Comparison of ENCODE assay signal across 29 mouse cellular contexts in genomic region chr13:96687261-96687660, GRCm38 (mm10). TPM values are rescaled to one million over a fixed set of nuclear protein-coding genes. Genes with fewer than 3 reads are reported as not detected.
A peak's percentile ranks its signal among the peaks of the same experiment; 100 is the strongest.
DNase-seq lines count a peak whose midpoint lies in the region; ATAC-seq lines count a peak whose summit lies in the region.
"Had no signal": no experiment of that assay in that cellular context is flagged by ENCODE, and none has a peak within 500 bp of the region (broad histone marks: within the 10 kb centered on the region; RNA-seq: fewer than 3 reads in every experiment).

No protein-coding gene starts in this region.

- no peak overlapping the region for H3K4me3 ChIP-seq in midbrain, embryonic 13.5 days (replicated peaks)
- H3K4me3 ChIP-seq: forebrain, embryonic 13.5 days; heart, embryonic 10.5 days; heart, embryonic 15.5 days; kidney, embryonic 15.5 days; limb, embryonic 12.5 days; liver, embryonic 15.5 days; midbrain, embryonic 10.5 days; neural tube, embryonic 13.5 days; stomach, embryonic 15.5 days had no signal

- DNase-seq in kidney, adult 11 months = peak; percentile 30
- no peak for DNase-seq in kidney, adult 8-10 months
- peak; percentile 22 to 30 for DNase-seq in left cerebral cortex, postnatal 14 days (ENCODE audit: low spot score in 2 of 2)
- DNase-seq in left cerebral cortex, postnatal 4 days = no peak
- peak; percentile 70 for DNase-seq in 3T3-L1 (ENCODE audit: low read depth, low spot score)
- peak; percentile 83 for DNase-seq in telencephalon, adult 2 months (ENCODE audit: low read depth, low spot score)
- DNase-seq: adrenal gland, adult 2 months; adrenal gland, postnatal 36 days; cerebellum, adult 2 months; cerebellum, postnatal 14 days; gastrocnemius, postnatal 25 days; layer of hippocampus, postnatal 36 days; lung, embryonic 14.5 days; right cerebral cortex, postnatal 25 days; thymus, adult 18-20 months; thymus, postnatal 25 days had no signal

- no peak overlapping the region for H3K27ac ChIP-seq in midbrain, embryonic 13.5 days
- H3K27ac ChIP-seq: forebrain, embryonic 13.5 days; heart, embryonic 10.5 days; heart, embryonic 15.5 days; kidney, embryonic 15.5 days; limb, embryonic 12.5 days; liver, embryonic 15.5 days; midbrain, embryonic 10.5 days; neural tube, embryonic 13.5 days; stomach, embryonic 15.5 days had no signal

- H3K27me3 ChIP-seq in midbrain, embryonic 13.5 days = no peaks in the 10 kb centered on the region
- H3K27me3 ChIP-seq: forebrain, embryonic 13.5 days; heart, embryonic 15.5 days; kidney, embryonic 15.5 days; limb, embryonic 12.5 days; liver, embryonic 15.5 days; neural tube, embryonic 13.5 days; stomach, embryonic 15.5 days had no signal

- H3K36me3 ChIP-seq in midbrain, embryonic 13.5 days = no peaks in the 10 kb centered on the region
- H3K36me3 ChIP-seq: heart, embryonic 10.5 days; heart, embryonic 15.5 days; kidney, embryonic 15.5 days; limb, embryonic 12.5 days; liver, embryonic 15.5 days; midbrain, embryonic 10.5 days; neural tube, embryonic 13.5 days; stomach, embryonic 15.5 days had no signal

- ATAC-seq in midbrain, embryonic 13.5 days = no peak
- ATAC-seq: activated CD4-positive, CD25-positive, alpha-beta regulatory T cell, adult 4 months; forebrain, embryonic 13.5 days; hindbrain, embryonic 16.5 days; midbrain, embryonic 16.5 days had no signal

- H3K4me2 ChIP-seq in midbrain, embryonic 13.5 days (replicated peaks) = no peak overlapping the region
- H3K4me2 ChIP-seq: forebrain, embryonic 13.5 days; heart, embryonic 15.5 days; kidney, embryonic 15.5 days; limb, embryonic 12.5 days; liver, embryonic 15.5 days; lung, embryonic 14.5 days; neural tube, embryonic 13.5 days; stomach, embryonic 15.5 days had no signal

- intact Hi-C loops in left cerebral cortex, postnatal 14 days (cut with DNase I) = no loop called here
- intact Hi-C loops in left cerebral cortex, postnatal 4 days (cut with DNase I) = no loop called here

- H3K9me3 ChIP-seq in midbrain, embryonic 13.5 days = no peaks in the 10 kb centered on the region
- H3K9me3 ChIP-seq: forebrain, embryonic 13.5 days; heart, embryonic 10.5 days; heart, embryonic 15.5 days; kidney, embryonic 15.5 days; limb, embryonic 12.5 days; liver, embryonic 15.5 days; midbrain, embryonic 10.5 days; neural tube, embryonic 13.5 days; stomach, embryonic 15.5 days had no signal

- no peak overlapping the region for H3K9ac ChIP-seq in midbrain, embryonic 13.5 days (replicated peaks)
- H3K9ac ChIP-seq: forebrain, embryonic 13.5 days; heart, embryonic 15.5 days; kidney, embryonic 15.5 days; limb, embryonic 12.5 days; liver, embryonic 15.5 days; lung, embryonic 14.5 days; neural tube, embryonic 13.5 days; stomach, embryonic 15.5 days had no signal

- 91% methylated on average over 9 of the region's 9 CpGs for WGBS in midbrain, embryonic 13.5 days

- H3K4me1 ChIP-seq in midbrain, embryonic 13.5 days (replicated peaks) = no peaks in the 10 kb centered on the region
- H3K4me1 ChIP-seq: forebrain, embryonic 13.5 days; heart, embryonic 15.5 days; kidney, embryonic 15.5 days; limb, embryonic 12.5 days; liver, embryonic 15.5 days; midbrain, embryonic 10.5 days; neural tube, embryonic 13.5 days; stomach, embryonic 15.5 days had no signal

RNA-seq across cellular contexts. Expression of gene Hmgcr, which starts 16.5 kb away (rescaled TPM):
- total RNA-seq in left cerebral cortex, postnatal 14 days (2021) = 100 to 1,000 TPM; 218 to 228 TPM
- total RNA-seq in left cerebral cortex, postnatal 4 days (2021) = 100 to 1,000 TPM; 399 to 412 TPM
- polyA plus RNA-seq in midbrain, embryonic 13.5 days (2015; fragmentation: Nextera tagmentation; extraction: Ambion mirVana) = 178 and 203 TPM in 2 replicates

Comparison
In these comparisons a context has a peak if more than half of its experiments do, and no peak if none do; other contexts are left out.
1. DNase-seq: peak in kidney, adult 11 months (single experiment), left cerebral cortex, postnatal 14 days (2 of 2), 3T3-L1 (single experiment) and telencephalon, adult 2 months (single experiment); none in kidney, adult 8-10 months (0 of 2) and left cerebral cortex, postnatal 4 days (single experiment).